Mouse (Mus musculus): Measurements from ENCODE around the gene Prame. TPM values are rescaled to one million over a fixed set of nuclear protein-coding genes. Genes with fewer than 3 reads are reported as not detected.
"Not testable (repeated sequence)": the region's sequence is repeated elsewhere in the genome, so short reads cannot be mapped to it uniquely, and the experiment has no call there.

Prame gene
- total RNA-seq (2021), result not detected
- long read RNA-seq, experiment 1, result 0 reads
- long read RNA-seq, experiment 2, result 0 reads

DNA sequence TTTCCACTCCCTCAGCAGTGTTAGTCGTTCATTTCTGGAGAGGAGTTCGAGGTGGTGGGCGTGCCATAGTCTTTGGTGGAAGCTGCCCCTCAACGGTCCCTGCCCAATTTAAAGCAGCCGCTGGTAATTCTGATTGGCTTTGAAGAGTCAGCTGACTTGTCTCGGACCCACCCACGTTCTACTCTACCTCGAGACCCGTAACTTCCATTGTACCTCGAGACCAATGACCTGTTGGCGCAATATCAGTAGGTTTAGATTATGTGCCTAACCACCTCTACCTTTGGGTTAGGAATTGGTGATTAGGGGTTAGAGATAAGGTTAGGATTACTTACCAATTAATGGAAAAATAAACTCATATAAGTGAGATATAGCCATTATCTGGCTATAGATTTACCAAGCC is at the start of gene Prame:
TSS of gene Prame (minus strand) at position 101 of the 400 bp plus-strand sequence.
- no peak for DNase-seq (ENCODE audit: low spot score in 2 of 2)

DNA sequence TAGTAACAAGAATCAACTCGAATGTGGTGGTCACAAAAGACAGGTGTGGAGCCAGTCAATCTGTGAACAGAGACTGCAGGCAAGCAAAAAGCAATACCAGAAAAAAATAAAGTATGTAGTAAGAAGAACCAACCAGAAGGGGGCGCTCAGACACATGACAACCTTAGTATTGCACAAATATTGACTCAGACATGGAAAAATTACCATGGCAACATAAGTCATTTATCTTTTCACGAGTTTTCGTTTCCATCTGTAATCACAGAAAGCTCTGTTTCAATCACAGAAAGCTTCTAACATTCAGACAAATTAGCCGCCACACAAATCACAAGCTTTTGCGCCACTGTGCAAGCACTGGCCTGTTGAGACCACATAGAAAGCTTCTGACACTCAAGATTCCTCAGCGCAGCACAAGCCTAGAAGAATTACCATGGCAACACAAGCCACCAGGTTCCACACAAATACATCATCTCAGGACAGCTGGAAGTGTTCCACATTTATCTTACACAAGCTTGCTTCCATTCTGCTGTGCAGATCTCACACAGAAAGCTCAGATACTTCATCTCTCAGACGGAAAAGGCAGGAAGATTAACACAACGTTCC is 24.8 kb upstream of the Prame start:
- peak in 1 of 2 experiments; percentile 31 for DNase-seq (ENCODE audit: low spot score in 2 of 2)

DNA sequence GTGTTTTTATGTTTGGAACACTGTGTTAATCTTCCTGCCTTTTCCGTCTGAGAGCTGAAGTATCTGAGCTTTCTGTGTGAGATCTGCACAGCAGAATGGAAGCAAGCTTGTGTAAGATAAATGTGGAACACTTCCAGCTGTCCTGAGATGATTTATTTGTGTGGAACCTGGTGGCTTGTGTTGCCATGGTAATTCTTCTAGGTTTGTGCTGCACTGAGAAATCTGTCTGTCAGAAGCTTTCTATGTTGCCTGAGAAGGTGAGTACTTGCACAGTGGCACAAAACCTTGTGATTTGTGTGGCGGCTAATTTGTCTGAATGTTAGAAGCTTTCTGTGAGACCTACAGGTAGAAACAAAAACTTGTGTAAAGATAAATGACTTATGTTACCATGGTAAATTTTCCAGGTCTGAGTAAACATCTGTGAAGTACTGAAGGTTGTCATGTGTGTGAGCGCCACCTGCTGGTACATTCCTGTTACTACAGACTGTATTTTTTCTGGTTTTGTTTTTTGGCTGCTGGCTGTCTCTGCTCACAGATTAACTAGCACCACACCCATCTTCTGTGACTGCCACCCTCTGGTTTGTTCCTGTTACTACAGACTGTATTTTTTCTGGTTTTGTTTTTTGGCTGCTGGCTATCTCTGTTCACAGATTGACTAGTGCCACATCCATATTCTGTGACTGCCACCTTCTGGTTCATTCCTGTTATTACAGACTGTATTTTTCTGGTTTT is 26.0 kb downstream of the Prame start:
- peak; percentile 41 to 53 for DNase-seq (ENCODE audit: low spot score in 2 of 2)

DNA sequence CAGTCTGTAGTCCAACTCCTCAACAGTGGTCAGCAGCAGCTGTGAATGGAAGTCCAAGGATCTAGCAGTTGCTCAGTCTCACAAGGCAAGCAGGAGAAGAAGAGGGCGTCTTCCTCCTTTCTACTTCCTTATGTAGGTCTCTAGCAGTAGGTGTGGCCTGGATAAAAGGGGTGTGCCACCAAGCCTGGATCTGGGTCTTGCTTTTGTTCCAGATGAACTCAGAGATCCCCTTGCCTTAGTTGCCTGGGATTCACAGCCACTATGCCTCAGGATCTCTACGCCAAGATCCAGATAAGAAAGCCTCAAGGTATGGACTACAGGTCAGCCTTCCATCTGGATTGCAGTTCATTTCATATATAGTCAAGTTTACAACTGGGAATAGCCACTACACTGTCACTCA is 28.8 kb downstream of the Prame start, which contains the start of gene Nxf7:
TSS of gene Nxf7 (minus strand) at position 101 of the 400 bp plus-strand sequence.
- DNase-seq (ENCODE audit: low spot score in 2 of 2), result no peak

DNA sequence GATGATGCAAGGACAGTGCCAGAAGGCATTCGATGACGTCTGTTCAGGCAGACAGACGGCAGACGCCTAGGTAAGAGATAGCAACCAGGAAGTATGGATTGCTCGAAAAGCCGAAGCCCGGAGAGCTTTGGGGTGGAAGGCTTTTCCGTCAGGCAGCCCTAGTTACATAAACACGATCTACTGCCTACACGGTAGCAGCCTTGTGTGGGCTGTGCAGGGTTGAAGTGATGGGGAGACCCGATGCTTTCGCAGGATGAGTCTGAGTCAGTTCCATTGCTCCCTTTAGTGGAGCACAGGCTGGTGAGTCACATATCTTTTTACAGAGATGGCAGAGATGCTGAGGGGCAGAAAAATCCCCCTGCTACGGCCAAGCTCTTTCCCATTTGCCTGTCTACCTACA is 29.4 kb downstream of the Prame start:
- DNase-seq (ENCODE audit: low spot score in 2 of 2), result peak; percentile 36 to 42

DNA sequence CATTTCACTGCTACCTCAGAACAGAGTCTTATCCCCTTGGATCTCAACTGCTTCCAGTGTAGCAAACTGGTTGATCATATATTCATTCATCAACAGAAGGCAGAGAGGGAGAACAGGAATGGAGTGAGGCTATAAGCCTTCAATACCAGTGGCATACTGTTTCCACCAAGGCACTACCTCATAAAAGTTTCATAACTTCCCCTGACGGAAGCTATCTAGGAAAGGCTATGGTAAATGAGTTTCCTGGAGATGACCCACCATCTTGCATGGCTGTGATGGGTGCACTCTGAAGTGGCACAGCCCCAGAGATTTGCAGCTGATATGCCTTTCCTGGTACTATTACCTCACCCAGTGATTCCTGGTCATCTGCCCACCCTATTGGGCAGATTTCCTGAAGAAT is 51.1 kb downstream of the Prame start:
- DNase-seq (ENCODE audit: low spot score in 2 of 2), result no peak

DNA sequence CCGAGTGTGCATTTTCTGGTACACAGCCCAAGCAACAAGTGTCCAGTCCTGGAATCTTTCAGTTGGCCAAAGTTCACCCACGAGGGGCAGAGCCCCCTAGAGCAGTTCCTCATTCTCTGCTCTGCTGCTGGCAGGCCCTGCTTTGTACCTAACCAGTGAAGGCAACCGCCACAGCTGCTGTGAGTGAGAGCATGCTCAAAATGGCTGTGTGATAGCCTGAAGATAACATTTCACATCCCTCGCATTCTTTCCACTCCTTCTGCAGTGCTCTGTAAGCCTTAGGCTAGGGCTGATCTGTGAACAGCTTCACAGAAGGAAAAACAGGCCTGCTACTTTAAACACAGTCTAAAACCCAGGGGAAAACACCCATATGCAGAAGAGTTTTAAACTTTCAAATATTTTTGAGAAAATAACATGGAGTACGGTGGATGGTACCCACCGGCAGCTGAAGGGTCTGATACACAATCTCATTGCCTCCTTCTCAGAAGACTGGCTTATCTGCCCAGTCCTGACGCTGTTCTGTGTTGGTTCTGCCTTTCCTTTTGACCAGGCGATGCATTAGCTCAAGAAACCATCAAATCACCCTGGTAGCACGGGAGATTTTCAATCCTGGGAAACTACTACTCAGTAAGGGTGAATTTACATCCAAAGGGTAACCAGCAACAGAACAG is 52.4 kb downstream of the Prame start:
- DNase-seq (ENCODE audit: low spot score in 2 of 2), result not testable (repeated sequence)

DNA sequence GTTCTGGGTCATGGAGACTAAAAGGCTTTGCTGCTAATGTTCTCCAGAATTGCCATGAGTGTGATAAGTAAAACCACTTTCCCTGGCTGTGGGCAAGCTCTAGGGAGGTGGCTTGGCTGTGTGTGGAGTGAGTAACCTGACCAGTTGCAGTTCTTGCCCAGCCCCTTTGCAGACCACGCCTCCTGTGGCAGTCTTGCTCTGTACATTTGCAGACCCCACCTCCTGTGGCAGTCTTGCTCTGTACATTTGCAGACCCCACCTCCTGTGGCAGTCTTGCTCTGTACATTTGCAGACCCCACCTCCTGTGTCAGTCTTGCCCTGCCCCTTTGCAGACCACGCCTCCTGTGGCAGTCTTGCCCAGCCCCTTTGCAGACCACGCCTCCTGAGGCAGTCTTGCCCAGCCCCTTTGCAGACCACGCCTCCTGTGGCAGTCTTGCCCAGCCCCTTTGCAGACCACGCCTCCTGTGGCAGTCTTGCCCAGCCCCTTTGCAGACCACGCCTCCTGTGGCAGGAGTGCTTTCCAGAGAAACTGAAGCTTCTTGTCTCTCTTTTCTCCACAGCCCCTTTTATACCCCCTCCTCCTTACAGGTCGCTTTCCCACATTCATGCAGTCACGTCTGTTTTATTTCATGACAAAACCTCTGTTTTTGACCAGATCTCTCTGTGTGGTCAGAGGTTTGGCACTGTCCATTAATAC is 53.1 kb downstream of the Prame start:
- not testable (repeated sequence) for DNase-seq (ENCODE audit: low spot score in 2 of 2)

DNA sequence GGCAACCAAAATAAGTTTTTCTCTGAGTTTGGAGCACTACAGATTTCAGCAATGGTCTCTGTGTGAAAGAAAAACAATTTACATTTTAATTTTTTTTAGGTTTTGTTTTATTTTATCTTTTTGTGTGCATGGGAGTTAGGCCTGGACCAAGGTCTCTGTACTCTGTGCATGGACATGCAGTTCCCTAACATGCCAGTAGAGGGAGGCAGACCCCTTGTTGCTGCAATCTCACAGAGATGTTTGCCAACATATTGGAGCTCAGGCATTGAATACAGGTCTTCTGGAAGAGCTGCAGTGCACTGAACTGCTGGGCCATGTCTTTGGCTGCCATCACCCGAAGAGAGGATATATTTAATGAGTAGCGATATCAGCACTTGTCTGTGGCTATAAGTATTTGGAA is 58.0 kb downstream of the Prame start:
- peak; percentile 30 to 76 for DNase-seq (ENCODE audit: low spot score in 2 of 2)

DNA sequence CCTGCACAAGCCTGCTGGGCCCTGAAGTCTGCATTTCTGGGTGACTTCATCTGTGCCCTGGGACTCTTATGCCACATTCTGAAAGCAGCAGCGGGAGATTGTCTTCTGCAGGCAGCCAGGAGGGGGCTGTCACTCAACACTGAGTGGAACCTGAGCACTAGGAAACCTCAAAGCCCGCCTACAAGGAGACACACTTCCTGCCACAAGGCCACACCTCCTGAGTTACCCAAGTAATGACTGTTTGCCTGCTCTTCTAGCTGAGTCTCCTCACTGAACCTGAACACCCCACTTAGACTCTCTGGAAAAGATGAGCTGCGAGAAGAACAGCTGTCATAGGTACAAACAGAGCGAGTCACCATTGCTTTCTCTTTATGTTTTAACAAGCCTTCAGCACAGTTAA is 62.6 kb downstream of the Prame start:
- not testable (repeated sequence) for DNase-seq (ENCODE audit: low spot score in 2 of 2)

Other genes starting within 250 kb of the Prame start
- gene Gm7903, start 193.9 kb downstream of the Prame start, total RNA-seq (2021), result under 1 TPM in 1 of 2 experiments, not detected in 1; 0.09 TPM
- not detected for gene AV320801, start 133.1 kb downstream of the Prame start, total RNA-seq (2021)
- 1 to 10 TPM; 4.2 to 4.7 TPM for gene Nxf7, start 28.9 kb downstream of the Prame start, total RNA-seq (2021)
- gene Tcp11x2, start 66.1 kb upstream of the Prame start, total RNA-seq (2021), result not detected
- gene Tmsb15a, start 97.6 kb upstream of the Prame start, total RNA-seq (2021), result not detected
- gene Armcx5, start 115.0 kb upstream of the Prame start, total RNA-seq (2021), result 10 to 100 TPM; 30.0 to 32.9 TPM
- gene Gprasp1, start 115.0 kb upstream of the Prame start, total RNA-seq (2021), result 100 to 1,000 TPM; 340 to 388 TPM
- 10 to 100 TPM; 62.7 to 64.4 TPM for gene Bhlhb9, start 169.9 kb upstream of the Prame start, total RNA-seq (2021)
- gene Gprasp2, start 211.3 kb upstream of the Prame start, total RNA-seq (2021), result 100 to 1,000 TPM; 198 to 207 TPM